In genomic region chr12:29054367-29054766, GRCm38 (mm10) we compare ENCODE assay signal across 9 mouse cellular contexts.
DNase-seq lines count a peak whose midpoint lies in the region; ATAC-seq and TF ChIP-seq lines count a peak whose summit lies in the region.
"Had no signal": no experiment of that assay in that cellular context is flagged by ENCODE, and none has a peak within 500 bp of the region (broad histone marks: within the 10 kb centered on the region; RNA-seq: fewer than 3 reads in every experiment).

No protein-coding gene starts in this region.

- no peak overlapping the region for H3K4me3 ChIP-seq in kidney, adult 2 months (ENCODE audit: insufficient read depth, low read depth, low read length)
- H3K4me3 ChIP-seq in forebrain, embryonic 16.5 days (replicated peaks; ENCODE audit: low read length) = no peak overlapping the region
- H3K4me3 ChIP-seq: limb, embryonic 12.5 days had no signal

- peak; percentile 84 for ATAC-seq in forebrain, embryonic 16.5 days
- ATAC-seq in megakaryocyte progenitor cell, adult 5-6 weeks (replicated peaks; ENCODE audit: poor library complexity) = no peak

- no peak overlapping the region for H3K4me2 ChIP-seq in forebrain, embryonic 16.5 days (ENCODE audit: low read length)
- H3K4me2 ChIP-seq: limb, embryonic 12.5 days had no signal

- H3K4me1 ChIP-seq in kidney, adult 2 months (ENCODE audit: control insufficient read depth, insufficient read depth, low read length) = no peaks in the 10 kb centered on the region
- peaks cover 7% of the 10 kb centered on the region for H3K4me1 ChIP-seq in forebrain, embryonic 16.5 days (replicated peaks; ENCODE audit: control insufficient read depth, insufficient read depth, low read length)

- no peaks in the 10 kb centered on the region for H3K36me3 ChIP-seq in kidney, adult 2 months (ENCODE audit: control insufficient read depth, insufficient read depth, low read length)
- no peaks in the 10 kb centered on the region for H3K36me3 ChIP-seq in forebrain, embryonic 16.5 days (ENCODE audit: control insufficient read depth, insufficient read depth)
- H3K36me3 ChIP-seq: limb, embryonic 12.5 days had no signal

- no peak overlapping the region for H3K9ac ChIP-seq in forebrain, embryonic 16.5 days (replicated peaks; ENCODE audit: low read depth, low read length)
- H3K9ac ChIP-seq: limb, embryonic 12.5 days had no signal

- H3K9me3 ChIP-seq in forebrain, embryonic 16.5 days (ENCODE audit: control insufficient read depth, low read length) = no peaks in the 10 kb centered on the region
- H3K9me3 ChIP-seq: limb, embryonic 12.5 days had no signal

- 32% methylated on average over 7 of the region's 7 CpGs for WGBS in kidney, adult 2 months
- WGBS in forebrain, embryonic 16.5 days = 12% methylated on average over 7 of the region's 7 CpGs

- no peak for TF ChIP-seq POLR2A in kidney, adult 2 months (IDR thresholded peaks at IDR 0.05; ENCODE audit: low read depth, low read length)

- no peak overlapping the region for H3K27ac ChIP-seq in kidney, adult 2 months (ENCODE audit: insufficient read depth, low read depth, low read length)
- no peak overlapping the region for H3K27ac ChIP-seq in forebrain, embryonic 16.5 days (ENCODE audit: low read length)
- H3K27ac ChIP-seq: limb, embryonic 12.5 days had no signal

- peak; percentile 10 for DNase-seq in kidney, adult 2 months
- DNase-seq in kidney, adult 9 months = no peak
- peak; percentile 38 for DNase-seq in A20 (ENCODE audit: low read depth, low spot score)
- peak; percentile 56 for DNase-seq in Muller cell, postnatal 12 days (ENCODE audit: inconsistent ontology term)
- DNase-seq in testis, postnatal 10 days (ENCODE audit: low spot score) = no peak
- no peak for DNase-seq in layer of hippocampus, postnatal 25 days (ENCODE audit: extremely low spot score in 1 of 2, low spot score in 1 of 2)

- H3K27me3 ChIP-seq in kidney, adult 2 months (replicated peaks; ENCODE audit: control insufficient read depth, insufficient read depth, low read length) = no peaks in the 10 kb centered on the region
- H3K27me3 ChIP-seq in forebrain, embryonic 16.5 days (replicated peaks; ENCODE audit: control insufficient read depth, insufficient read depth, low read length) = no peaks in the 10 kb centered on the region
- H3K27me3 ChIP-seq: limb, embryonic 12.5 days had no signal

- TF ChIP-seq CTCF in kidney, adult 2 months (conservative IDR thresholded peaks at IDR 0.05; ENCODE audit: insufficient read depth, insufficient read length, low read depth, low read length) = no peak

Comparison
In these comparisons a context has a peak if more than half of its experiments do, and no peak if none do; other contexts are left out.
1. DNase-seq: peak in kidney, adult 2 months (single experiment), A20 (single experiment) and Muller cell, postnatal 12 days (single experiment); none in kidney, adult 9 months (single experiment), testis, postnatal 10 days (single experiment) and layer of hippocampus, postnatal 25 days (0 of 2).